Mouse (Mus musculus): Measurements from ENCODE around the gene Pnp.
"Not testable (repeated sequence)": the region's sequence is repeated elsewhere in the genome, so short reads cannot be mapped to it uniquely, and the experiment has no call there.

The Pnp gene

GRCm38 (mm10) chr14:50975001-50975400 lies 44.1 kb downstream of the Pnp start:
- DNase-seq (ENCODE audit: low spot score in 2 of 2): no peak

- DNase-seq (ENCODE audit: low spot score in 2 of 2): peak; percentile 40 to 58
These were observed 45.8 kb downstream of the Pnp start for GRCm38 (mm10) chr14:50976674-50977073.

- not testable (repeated sequence) for DNase-seq (ENCODE audit: low spot score in 2 of 2)
These were observed 47.6 kb downstream of the Pnp start for GRCm38 (mm10) chr14:50978451-50978850.

- DNase-seq (ENCODE audit: low spot score in 2 of 2): no peak
These were observed 48.7 kb downstream of the Pnp start for GRCm38 (mm10) chr14:50979631-50980030.

GRCm38 (mm10) chr14:50981207-50981606 lies 50.3 kb downstream of the Pnp start:
- DNase-seq (ENCODE audit: low spot score in 2 of 2): peak; percentile 22 to 29

GRCm38 (mm10) chr14:50981837-50982236 lies 51.0 kb downstream of the Pnp start:
- peak; percentile 23 to 41 for DNase-seq (ENCODE audit: low spot score in 2 of 2)

GRCm38 (mm10) chr14:50987668-50988067 lies 56.8 kb downstream of the Pnp start:
- no peak for DNase-seq (ENCODE audit: low spot score in 2 of 2)

- no peak for DNase-seq (ENCODE audit: low spot score in 2 of 2)
These were observed 60.2 kb downstream of the Pnp start for GRCm38 (mm10) chr14:50991037-50991436.

- DNase-seq (ENCODE audit: low spot score in 2 of 2): peak; percentile 54 to 60
These were observed 66.2 kb downstream of the Pnp start for GRCm38 (mm10) chr14:50997088-50997487.

- peak in 1 of 2 experiments; percentile 8 for DNase-seq (ENCODE audit: low spot score in 2 of 2)
These were observed 67.3 kb downstream of the Pnp start for GRCm38 (mm10) chr14:50997999-50998666.

GRCm38 (mm10) chr14:51007152-51007801 lies 76.4 kb downstream of the Pnp start, which contains the start of gene Rnase10:
TSS of gene Rnase10 (plus strand) at chr14:51007751.
- no peak for DNase-seq (ENCODE audit: low spot score in 2 of 2)

GRCm38 (mm10) chr14:51007914-51008713 lies 77.2 kb downstream of the Pnp start:
- no peak for DNase-seq (ENCODE audit: low spot score in 2 of 2)

GRCm38 (mm10) chr14:51008781-51009180 lies 77.9 kb downstream of the Pnp start:
- no peak for DNase-seq (ENCODE audit: low spot score in 2 of 2)

- no peak for DNase-seq (ENCODE audit: low spot score in 2 of 2)
These were observed 78.7 kb downstream of the Pnp start for GRCm38 (mm10) chr14:51009572-51009971.

GRCm38 (mm10) chr14:51014724-51015123 lies 83.8 kb downstream of the Pnp start:
- not testable (repeated sequence) for DNase-seq (ENCODE audit: low spot score in 2 of 2)

All from spleen, postnatal 36 days (tissue).